Mouse (Mus musculus) spleen, adult 2 months (tissue): Measurements from ENCODE around the gene Hsdl2.

Experiments
- CTCF ChIP-seq: fragments of 200-500 bp; IDR thresholded peaks from 2 replicates; pipeline ENCODE4 v1.5.1; 2011; ENCODE audit warnings: mild to moderate bottlenecking, inconsistent platforms; ENCODE audit not compliant: insufficient read depth, insufficient read length, insufficient replicate concordance; ENCODE audit errors: extremely low read depth
- POLR2A ChIP-seq: fragments of 200-500 bp; IDR thresholded peaks from 2 replicates; pipeline ENCODE4 v1.6.1; 2011; ENCODE audit warnings: low read depth, low read length, inconsistent platforms

GRCm38 (mm10) chr4:59546285-59547071 lies 34.9 kb upstream of the Hsdl2 start:
- no peak for TF ChIP-seq POLR2A
- no peak for TF ChIP-seq CTCF
